Mouse (Mus musculus) embryo, embryonic 10 days (tissue): Measurements from ENCODE around the gene Rab31.
A peak's percentile ranks its signal among the peaks of the same experiment; 100 is the strongest.

Experiments
- DNase-seq: peaks from one replicate; pipeline ENCODE4 v3.0.0-alpha.2; 2015; ENCODE audit warnings: low spot score

The Rab31 gene

DNA sequence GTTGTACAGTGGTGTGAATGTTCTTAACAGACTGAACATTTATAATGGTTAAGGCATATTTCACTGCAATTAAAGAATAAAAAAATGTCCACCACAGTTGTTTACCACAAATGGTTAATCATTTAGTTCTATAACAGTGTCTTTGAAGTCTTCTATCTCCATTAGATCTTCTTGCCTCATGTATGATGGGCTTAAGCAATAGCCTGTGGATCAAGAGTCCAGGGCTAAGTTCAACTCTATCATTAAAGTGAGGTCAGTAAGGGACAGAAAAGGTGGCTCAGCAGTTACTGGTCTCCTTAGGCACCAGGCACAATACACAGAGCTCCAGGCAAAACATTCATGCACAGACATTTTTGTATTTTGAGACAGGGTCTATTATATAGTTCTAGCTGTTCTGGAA is 149.4 kb downstream of the Rab31 start:
- no peak for DNase-seq

- DNase-seq, result no peak
Measured at GRCm38 (mm10) chr17:65618431-65618830, 154.1 kb downstream of the Rab31 start.

- no peak for DNase-seq
Measured at GRCm38 (mm10) chr17:65615678-65616077, 156.9 kb downstream of the Rab31 start.

- DNase-seq, result peak; percentile 38
Measured at GRCm38 (mm10) chr17:65614431-65614830, 158.1 kb downstream of the Rab31 start.

GRCm38 (mm10) chr17:65613463-65614412 is 158.8 kb downstream of the Rab31 start, which contains the start of gene Vapa:
Gene Vapa (minus strand): TSS chr17:65613555.
- DNase-seq, result peak; percentile 98

DNA sequence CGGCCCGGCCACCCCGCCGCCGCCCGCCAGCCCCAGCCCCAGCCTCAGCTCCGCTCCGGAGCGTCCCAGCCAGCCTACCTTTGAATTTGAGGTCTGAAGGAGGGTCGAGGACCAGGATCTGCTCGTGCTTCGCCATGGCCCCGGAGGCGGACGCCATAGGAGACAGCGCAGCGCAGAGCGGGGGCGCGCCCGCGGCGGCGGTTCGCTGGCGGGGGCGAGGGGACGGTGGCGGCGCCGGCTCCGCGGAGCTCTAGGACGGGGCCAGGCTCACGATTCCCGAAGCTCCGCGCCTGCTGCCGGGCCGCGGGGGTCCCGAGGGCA is 159.4 kb downstream of the Rab31 start:
- no peak for DNase-seq

- DNase-seq, result peak; percentile 53
Measured at GRCm38 (mm10) chr17:65612391-65613141, 160.0 kb downstream of the Rab31 start.

DNA sequence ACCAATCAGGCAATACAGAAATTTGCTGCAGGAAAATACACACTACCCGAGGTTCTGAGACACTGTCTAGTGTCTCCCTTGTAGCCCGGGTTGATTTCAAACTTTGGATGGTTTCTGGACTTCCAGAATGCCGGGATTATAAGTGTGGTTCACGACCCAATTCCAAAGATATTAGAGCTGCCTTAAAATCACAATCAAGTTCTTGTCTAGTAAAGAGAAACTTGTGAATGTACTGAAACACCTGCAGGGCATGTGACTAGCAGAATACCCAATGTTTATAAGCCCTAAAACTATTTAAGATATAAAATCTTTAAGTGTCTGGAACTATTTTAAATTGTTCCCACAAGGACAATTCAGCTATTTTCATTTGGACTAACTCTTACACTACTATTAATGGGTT is 160.8 kb downstream of the Rab31 start:
- DNase-seq, result no peak

- no peak for DNase-seq
Measured at GRCm38 (mm10) chr17:65608743-65609142, 163.8 kb downstream of the Rab31 start.

DNA sequence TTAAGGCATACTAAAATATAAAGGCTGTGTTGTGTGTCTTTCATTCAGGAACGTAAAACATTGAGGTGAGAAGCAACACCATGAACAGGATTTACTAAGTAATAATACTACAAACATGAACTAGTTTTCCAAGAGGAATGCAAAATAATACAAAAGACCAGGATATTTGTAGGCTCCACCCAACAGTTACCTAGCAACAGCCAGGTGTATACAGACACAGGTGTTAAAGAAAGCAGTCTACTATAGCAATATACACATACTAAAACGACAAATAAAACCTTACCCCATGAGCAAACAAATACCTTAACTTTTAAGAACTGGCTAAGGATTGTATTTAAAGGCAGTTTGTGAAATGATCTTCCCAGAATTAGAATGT is 164.3 kb downstream of the Rab31 start:
- no peak for DNase-seq

DNA sequence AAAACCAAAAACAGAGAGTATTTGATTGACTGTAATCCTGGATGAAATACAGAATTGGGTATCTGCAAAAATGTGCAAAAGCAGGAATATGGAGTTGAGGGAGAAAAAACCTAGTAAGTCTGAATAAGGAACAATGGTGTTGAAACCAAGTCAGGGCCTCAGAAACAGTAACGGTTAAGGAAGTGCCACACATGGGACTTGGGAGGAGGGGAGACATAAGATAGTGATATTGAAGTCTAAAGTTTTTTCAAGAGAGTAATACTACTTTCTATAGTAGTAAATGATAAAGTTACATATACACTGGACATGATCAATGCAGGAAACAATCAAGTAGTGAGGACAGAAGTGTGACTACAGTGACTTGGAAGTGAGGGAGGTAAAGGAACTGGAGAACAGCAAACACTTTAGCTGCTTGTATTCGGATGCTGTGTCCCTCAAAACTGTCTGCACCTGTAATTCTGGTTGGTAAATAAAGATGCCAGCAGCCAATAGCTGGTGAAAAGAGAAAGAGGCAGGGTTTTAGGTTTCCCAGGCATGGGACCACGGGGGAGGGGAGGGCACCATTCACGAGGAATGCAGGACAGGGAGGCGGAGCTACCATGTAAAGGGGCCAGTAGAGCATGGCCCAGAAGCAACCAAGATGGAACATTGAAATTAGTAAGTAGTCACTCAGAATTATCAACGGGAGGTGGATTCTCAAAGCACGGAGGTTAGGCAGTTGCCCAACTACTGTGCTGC is 164.8 kb downstream of the Rab31 start:
- DNase-seq, result no peak

- no peak for DNase-seq
Measured at GRCm38 (mm10) chr17:65606014-65606413, 166.5 kb downstream of the Rab31 start.

GRCm38 (mm10) chr17:65604892-65605291 is 167.7 kb downstream of the Rab31 start:
- DNase-seq, result no peak

GRCm38 (mm10) chr17:65604315-65604714 is 168.2 kb downstream of the Rab31 start:
- DNase-seq, result no peak
